Mouse (Mus musculus) left cerebral cortex, adult 11 months (tissue): ENCODE results near the gene Spatc1l.

Experiments used
- DNase-seq: peaks from one replicate; pipeline ENCODE4 v3.0.0; 2022; ENCODE audit warnings: low spot score

Gene Spatc1l

GRCm38 (mm10) chr10:76561972-76562371 is at the start of gene Spatc1l:
TSS of gene Spatc1l (plus strand) at chr10:76562272.
- DNase-seq = no peak

GRCm38 (mm10) chr10:76512965-76513583 is 49.0 kb upstream of the Spatc1l start:
- peak; percentile 24 for DNase-seq

GRCm38 (mm10) chr10:76530922-76531321 is 31.1 kb upstream of the Spatc1l start:
- DNase-seq = no peak

DNA sequence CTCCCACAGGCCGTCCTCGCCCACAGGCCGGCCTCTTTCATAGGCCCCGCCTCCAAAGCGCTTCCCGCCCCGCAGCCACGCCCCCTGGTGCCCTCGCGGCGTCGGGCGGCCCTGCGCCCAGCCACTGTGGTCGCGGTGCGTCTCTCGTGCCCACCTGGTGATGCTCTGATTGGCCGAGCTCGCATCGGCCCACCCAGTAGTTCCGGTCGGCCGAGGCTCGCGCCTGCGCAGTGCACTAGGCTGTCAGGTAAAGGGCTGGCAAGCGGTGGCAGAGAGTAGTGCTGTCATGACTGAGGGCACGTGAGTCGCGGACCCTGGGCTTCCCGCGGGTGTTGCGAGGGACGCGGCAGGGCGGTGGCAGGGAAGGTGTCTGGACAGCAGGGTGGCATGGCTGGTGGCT is 30.7 kb upstream of the Spatc1l start, which contains the start of gene Lss:
Lss (plus strand) TSS at position 214 of the 400 bp plus-strand sequence.
- DNase-seq = peak; percentile 94

DNA sequence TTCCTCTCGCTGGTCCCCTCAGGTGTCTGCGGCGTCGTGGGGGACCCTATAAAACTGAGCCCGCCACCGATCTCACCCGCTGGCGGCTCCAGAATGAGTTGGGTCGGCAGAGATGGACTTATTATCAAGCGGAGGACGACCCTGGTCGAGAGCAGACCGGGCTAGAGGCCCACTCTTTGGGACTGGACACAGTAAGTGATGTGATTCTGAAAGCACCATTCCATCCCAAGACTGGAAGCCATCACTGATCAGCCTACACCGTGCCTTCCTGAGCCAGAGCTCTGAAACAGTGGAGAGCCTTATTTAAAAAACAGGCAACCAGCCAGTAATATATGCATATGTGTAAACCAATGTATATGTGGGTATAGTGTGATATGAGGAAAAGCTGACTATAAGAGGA is 30.2 kb upstream of the Spatc1l start:
- DNase-seq = no peak

GRCm38 (mm10) chr10:76535526-76535925 is 26.5 kb upstream of the Spatc1l start:
- DNase-seq = no peak

- no peak for DNase-seq
These were observed 24.5 kb upstream of the Spatc1l start for GRCm38 (mm10) chr10:76537619-76538018.

- DNase-seq = no peak
These were observed 20.6 kb upstream of the Spatc1l start for GRCm38 (mm10) chr10:76541336-76542085.

DNA sequence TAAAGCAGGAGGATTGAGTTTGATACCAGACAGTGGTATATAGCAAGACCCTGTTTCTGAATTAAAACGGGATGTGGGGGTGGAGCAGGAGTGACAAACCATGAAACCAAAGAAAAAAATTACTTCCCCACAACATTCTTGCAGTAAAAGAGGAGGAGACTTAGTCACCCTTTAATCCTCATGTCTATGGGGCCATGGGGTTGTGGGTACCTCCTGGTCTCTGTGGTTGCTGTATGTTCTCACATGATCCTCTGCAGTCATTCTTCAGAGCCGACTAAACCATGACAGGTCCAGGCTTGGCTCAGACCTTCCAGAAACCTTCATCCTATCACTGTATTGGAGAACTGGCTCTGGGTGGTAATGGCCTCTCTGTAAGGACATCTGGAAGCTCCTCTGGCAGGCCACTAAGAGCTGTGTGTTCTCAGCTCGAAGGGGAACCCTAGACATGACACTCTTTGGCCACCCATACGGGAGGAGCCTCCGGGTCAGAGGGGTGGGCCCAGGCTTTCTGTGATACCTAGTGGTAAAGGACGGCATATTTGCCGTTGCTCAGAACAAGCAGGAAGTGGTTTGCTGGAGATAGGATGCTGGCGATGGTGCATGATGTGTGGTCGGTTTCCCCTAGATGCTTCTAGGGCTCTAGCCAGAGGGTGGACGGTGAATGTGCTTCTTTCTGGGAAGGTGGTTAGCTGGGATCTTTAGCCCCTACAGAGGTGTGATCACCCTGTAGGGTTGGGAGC is 19.3 kb upstream of the Spatc1l start:
- no peak for DNase-seq

DNA sequence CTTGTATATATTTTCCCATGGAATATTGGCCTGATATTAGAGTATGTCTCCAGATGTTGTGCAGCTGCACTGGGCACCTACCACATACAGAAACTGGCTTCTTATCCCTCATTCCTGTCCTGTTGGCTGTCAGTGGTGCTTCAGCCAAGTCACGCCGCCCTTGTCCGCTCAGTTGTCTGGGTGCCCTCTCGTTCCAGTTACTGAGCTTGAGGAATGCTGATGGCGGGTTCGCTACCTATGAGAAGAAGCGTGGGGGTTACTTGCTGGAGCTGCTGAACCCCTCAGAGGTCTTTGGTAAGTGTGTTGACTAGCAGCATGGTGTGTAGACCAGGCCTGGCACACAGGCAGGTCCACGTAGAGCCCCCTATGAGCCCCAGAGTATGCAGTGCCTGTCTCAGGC is 15.5 kb upstream of the Spatc1l start:
- no peak for DNase-seq

DNA sequence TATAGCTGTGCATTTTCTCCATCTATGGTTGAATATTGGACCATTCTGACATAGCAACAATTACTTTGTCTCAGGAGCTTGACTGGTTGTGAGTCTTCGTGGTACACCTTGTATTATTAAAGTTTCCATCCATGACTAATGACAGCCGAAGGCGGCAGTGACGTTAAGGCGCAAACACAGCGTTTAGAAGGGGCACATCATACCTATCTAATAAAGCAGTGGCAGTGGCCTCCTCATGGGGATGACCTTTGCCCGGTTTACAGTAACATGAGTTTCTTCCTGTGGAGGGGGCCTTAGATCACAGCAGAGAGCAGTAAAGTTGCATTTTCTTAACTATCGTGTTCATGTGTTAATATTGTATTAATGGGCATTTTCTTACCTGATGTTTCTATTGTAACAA is 13.9 kb upstream of the Spatc1l start:
- no peak for DNase-seq

GRCm38 (mm10) chr10:76550458-76550857 is 11.6 kb upstream of the Spatc1l start:
- DNase-seq = no peak

DNA sequence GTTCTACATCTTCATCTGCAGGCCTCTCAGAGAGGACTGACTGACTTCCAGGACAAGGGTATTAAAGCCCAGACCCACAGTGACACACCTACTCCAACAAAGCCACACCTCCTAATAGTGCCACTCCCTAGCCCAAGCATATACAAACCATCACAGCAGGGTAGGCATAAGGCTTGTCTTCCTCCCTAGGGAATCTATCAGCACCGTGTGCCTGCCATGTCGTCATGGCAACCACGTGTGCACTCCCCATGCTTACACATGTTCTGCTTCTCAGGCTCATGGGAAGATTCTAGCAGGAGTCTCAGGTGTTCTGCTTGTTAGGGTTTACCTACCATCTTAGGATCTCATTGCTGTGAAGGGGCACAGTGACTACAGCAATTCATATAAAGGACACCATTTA is 10.5 kb upstream of the Spatc1l start:
- DNase-seq = no peak

- DNase-seq = no peak
These were observed 8.0 kb upstream of the Spatc1l start for GRCm38 (mm10) chr10:76554061-76554460.

- no peak for DNase-seq
These were observed 8.1 kb downstream of the Spatc1l start for GRCm38 (mm10) chr10:76569996-76570685.

GRCm38 (mm10) chr10:76571070-76571469 is 9.0 kb downstream of the Spatc1l start:
- no peak for DNase-seq

- no peak for DNase-seq
These were observed 10.1 kb downstream of the Spatc1l start for GRCm38 (mm10) chr10:76572151-76572550.

GRCm38 (mm10) chr10:76575374-76575773 is 13.3 kb downstream of the Spatc1l start, which contains the start of gene Ftcd:
TSS of gene Ftcd (plus strand) at chr10:76575648.
- DNase-seq = no peak

GRCm38 (mm10) chr10:76576920-76577319 is 14.8 kb downstream of the Spatc1l start:
- no peak for DNase-seq

DNA sequence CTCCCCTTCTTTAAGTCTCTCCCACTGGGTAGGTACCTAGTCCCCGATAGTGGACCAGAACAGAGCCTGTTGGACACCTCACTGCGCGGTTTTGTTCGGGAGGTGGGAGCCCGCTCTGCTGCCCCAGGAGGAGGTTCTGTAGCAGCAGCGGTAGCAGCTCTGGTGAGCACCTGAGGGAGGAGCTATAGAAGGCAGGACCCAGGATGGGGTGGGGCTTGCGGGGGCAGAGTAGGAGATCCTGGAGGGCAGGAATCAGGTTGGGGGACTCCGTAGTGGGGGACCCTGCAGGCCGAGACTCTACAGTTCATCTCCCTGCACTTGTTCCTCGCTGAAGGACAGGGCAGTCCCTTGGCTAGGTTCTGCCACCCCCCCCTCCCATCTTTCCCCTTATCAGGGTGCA is 22.1 kb downstream of the Spatc1l start:
- no peak for DNase-seq

- DNase-seq = no peak
These were observed 24.1 kb downstream of the Spatc1l start for GRCm38 (mm10) chr10:76586190-76586589.

DNA sequence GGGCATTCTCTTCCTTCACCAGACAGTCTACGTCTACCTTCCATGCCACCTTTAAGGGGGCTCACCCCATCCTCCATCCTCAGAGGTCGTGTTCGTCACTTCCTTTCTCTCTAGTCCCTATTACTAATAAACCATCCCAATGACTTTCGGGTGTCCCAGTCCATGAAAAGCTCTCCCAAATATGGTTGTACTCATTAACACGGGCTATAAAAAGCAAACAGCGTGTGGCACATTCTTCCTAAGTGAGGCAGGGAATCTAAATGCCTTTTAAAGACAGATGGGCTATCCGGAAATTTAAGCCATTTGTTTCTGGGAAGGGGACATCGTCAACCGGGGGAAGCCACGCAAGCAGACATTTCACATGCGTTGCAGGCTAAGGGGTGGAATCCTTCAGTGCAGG is 28.1 kb downstream of the Spatc1l start:
- no peak for DNase-seq
